Mouse (Mus musculus): ENCODE data around the gene Anapc1. TPM values are rescaled to one million over a fixed set of nuclear protein-coding genes. Genes with fewer than 3 reads are reported as not detected.
A peak's percentile ranks its signal among the peaks of the same experiment; 100 is the strongest.

Gene Anapc1
- polyA plus RNA-seq, 1 experiment from 2014 or later, result 59.5 TPM

DNA sequence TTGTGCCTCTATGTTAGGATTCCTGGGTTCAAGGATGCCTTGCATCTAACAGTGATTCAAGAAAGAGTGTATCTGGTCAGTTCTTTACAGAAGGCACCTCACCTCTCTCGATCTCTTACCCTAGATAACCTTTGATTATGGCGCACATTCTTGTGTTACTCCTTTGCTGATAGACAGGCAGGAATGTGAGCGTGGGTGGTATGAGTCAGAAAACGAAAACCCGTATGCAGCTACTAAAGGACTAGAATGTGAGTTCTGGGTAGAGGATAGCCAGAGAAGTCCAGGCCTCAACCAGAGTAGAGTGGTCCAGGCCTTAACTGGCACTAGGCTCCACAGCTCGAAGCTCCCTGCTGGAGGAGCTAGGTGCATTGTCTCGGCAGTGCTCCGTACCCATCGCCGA, 5.6 kb upstream of the Anapc1 start:
- no peak overlapping the region for H3K27ac ChIP-seq (ENCODE audit: low read length)
- H3K9me3 ChIP-seq (ENCODE audit: control insufficient read depth, low read length), result no peaks in the 10 kb centered on the region
- no peak overlapping the region for H3K4me3 ChIP-seq (replicated peaks; ENCODE audit: low read length)
- H3K27me3 ChIP-seq (replicated peaks; ENCODE audit: control insufficient read depth, insufficient read depth, low read length), result no peaks in the 10 kb centered on the region
- no peak for ATAC-seq
- peaks cover 4% of the 10 kb centered on the region for H3K4me1 ChIP-seq (replicated peaks; ENCODE audit: control insufficient read depth, insufficient read depth, low read length)
- no peak overlapping the region for H3K9ac ChIP-seq (replicated peaks; ENCODE audit: low read depth, low read length)
- no peaks in the 10 kb centered on the region for H3K36me3 ChIP-seq (ENCODE audit: control insufficient read depth, insufficient read depth)
- 88% methylated on average over 10 of the region's 10 CpGs for WGBS
- H3K4me2 ChIP-seq (ENCODE audit: low read length), result no peak overlapping the region

DNA sequence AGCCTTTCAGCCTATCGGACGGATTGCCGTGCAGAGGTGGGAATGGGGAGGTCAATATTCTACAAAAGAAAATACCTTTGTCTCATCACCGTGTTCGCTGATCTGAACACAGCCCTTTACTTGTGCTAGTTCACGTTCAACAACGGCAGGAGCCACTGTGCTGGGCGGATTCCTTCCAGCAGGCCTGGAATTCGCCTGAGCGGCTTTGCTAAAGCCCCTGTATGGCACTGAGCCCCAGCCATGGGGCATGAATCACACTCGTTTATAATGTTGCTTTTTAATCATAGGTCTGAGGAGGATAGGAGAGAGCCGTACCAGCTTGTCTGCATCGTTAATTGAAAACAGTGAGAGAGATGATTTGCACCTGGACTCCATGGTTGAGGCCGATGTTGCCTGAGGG, 5.1 kb upstream of the Anapc1 start:
- Histone ChIP-seq H3K27ac (ENCODE audit: low read length) (no peak overlapping the region), H3K9me3 (ENCODE audit: control insufficient read depth, low read length) (no peaks in the 10 kb centered on the region), H3K9ac (replicated peaks; ENCODE audit: low read depth, low read length) (no peak overlapping the region), H3K4me3 (replicated peaks; ENCODE audit: low read length) (no peak overlapping the region), H3K4me1 (replicated peaks; ENCODE audit: control insufficient read depth, insufficient read depth, low read length) (peaks cover 5% of the 10 kb centered on the region), H3K36me3 (ENCODE audit: control insufficient read depth, insufficient read depth) (no peaks in the 10 kb centered on the region), H3K27me3 (replicated peaks; ENCODE audit: control insufficient read depth, insufficient read depth, low read length) (no peaks in the 10 kb centered on the region), H3K4me2 (ENCODE audit: low read length) (no peak overlapping the region)
- ATAC-seq, result no peak
- 64% methylated on average over 14 of the region's 14 CpGs for WGBS

DNA sequence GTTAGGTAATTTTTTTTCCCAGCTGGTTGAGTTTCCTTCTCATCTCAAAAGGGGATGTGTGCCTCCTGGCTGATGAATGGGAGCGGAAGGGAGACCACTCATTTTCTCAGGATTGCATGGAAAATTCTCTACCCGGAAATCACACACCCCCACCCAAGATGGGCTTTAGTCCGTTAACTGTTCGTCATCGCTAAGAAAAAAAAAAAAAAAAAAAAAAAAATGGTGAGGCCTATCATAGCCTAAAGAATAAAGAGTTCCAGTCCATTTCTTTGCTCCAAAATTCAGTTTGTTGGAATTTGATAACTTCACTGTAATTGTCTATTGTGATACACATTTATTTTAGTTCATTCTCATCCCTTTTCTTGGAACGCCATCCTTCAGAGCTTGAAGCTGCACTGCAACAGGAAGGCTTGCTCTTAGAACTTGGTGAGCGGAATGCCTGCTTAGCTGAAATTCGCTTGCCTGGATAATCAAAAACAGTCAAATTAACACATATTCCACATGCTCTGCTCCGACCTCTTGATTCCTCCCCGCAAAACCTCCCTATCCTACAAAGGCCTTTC, 448 bp upstream of the Anapc1 start:
- 44% methylated on average over 10 of the region's 10 CpGs for WGBS
- peaks cover 16% of the 10 kb centered on the region for H3K4me1 ChIP-seq (replicated peaks; ENCODE audit: control insufficient read depth, insufficient read depth, low read length)
- peak; percentile 92 for ATAC-seq

GRCm38 (mm10) chr2:128680661-128681060, 6.5 kb downstream of the Anapc1 start:
- Histone ChIP-seq H3K4me1 (replicated peaks; ENCODE audit: control insufficient read depth, insufficient read depth, low read length) (peaks cover 2% of the 10 kb centered on the region), H3K27me3 (replicated peaks; ENCODE audit: control insufficient read depth, insufficient read depth, low read length) (no peaks in the 10 kb centered on the region), H3K4me2 (ENCODE audit: low read length) (no peak overlapping the region), H3K9ac (replicated peaks; ENCODE audit: low read depth, low read length) (no peak overlapping the region), H3K9me3 (ENCODE audit: control insufficient read depth, low read length) (no peaks in the 10 kb centered on the region), H3K27ac (ENCODE audit: low read length) (no peak overlapping the region), H3K4me3 (replicated peaks; ENCODE audit: low read length) (no peak overlapping the region), H3K36me3 (ENCODE audit: control insufficient read depth, insufficient read depth) (peaks cover 12% of the 10 kb centered on the region)
- WGBS, result 74% methylated on average over 4 of the region's 4 CpGs
- ATAC-seq, result no peak

More for the DNA sequence above, 448 bp upstream of the Anapc1 start:
- Histone ChIP-seq H3K9me3 (ENCODE audit: control insufficient read depth, low read length) (no peaks in the 10 kb centered on the region), H3K4me3 (replicated peaks; ENCODE audit: low read length) (peak overlapping the region; percentile 85), H3K27ac (ENCODE audit: low read length) (peak overlapping the region; percentile 94), H3K4me2 (ENCODE audit: low read length) (peak overlapping the region; percentile 54), H3K9ac (replicated peaks; ENCODE audit: low read depth, low read length) (peak overlapping the region; percentile 84), H3K36me3 (ENCODE audit: control insufficient read depth, insufficient read depth) (no peaks in the 10 kb centered on the region), H3K27me3 (replicated peaks; ENCODE audit: control insufficient read depth, insufficient read depth, low read length) (no peaks in the 10 kb centered on the region)

DNA sequence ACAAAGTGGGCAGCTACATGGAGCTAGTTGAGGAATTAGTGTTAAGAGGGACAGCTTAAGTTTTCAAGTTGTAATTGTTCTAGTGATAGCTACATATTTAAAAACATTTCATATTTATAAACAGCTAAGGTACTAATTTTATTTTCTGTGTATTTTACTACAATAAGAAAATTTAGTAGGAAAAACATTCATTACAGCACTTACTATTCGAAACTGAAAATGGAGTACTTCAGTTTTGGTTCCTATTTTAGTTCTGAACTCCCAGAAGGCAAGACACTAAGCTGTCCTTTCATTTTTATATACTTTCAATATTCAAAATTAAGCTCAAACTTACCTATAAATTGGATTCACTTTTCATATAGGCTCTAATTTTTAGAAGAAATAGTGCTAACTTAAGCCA, 66.6 kb downstream of the Anapc1 start:
- Histone ChIP-seq H3K4me2 (ENCODE audit: low read length) (no peak overlapping the region), H3K4me1 (replicated peaks; ENCODE audit: control insufficient read depth, insufficient read depth, low read length) (no peaks in the 10 kb centered on the region), H3K9me3 (ENCODE audit: control insufficient read depth, low read length) (no peaks in the 10 kb centered on the region), H3K27me3 (replicated peaks; ENCODE audit: control insufficient read depth, insufficient read depth, low read length) (no peaks in the 10 kb centered on the region), H3K36me3 (ENCODE audit: control insufficient read depth, insufficient read depth) (peaks cover 52% of the 10 kb centered on the region), H3K9ac (replicated peaks; ENCODE audit: low read depth, low read length) (no peak overlapping the region), H3K4me3 (replicated peaks; ENCODE audit: low read length) (no peak overlapping the region), H3K27ac (ENCODE audit: low read length) (no peak overlapping the region)
- 98% methylated on average over 1 of the region's 1 CpGs for WGBS
- ATAC-seq, result no peak

- Histone ChIP-seq H3K4me1 (replicated peaks; ENCODE audit: control insufficient read depth, insufficient read depth, low read length) (no peaks in the 10 kb centered on the region), H3K9ac (replicated peaks; ENCODE audit: low read depth, low read length) (no peak overlapping the region), H3K4me3 (replicated peaks; ENCODE audit: low read length) (no peak overlapping the region), H3K27me3 (replicated peaks; ENCODE audit: control insufficient read depth, insufficient read depth, low read length) (no peaks in the 10 kb centered on the region), H3K4me2 (ENCODE audit: low read length) (no peak overlapping the region), H3K36me3 (ENCODE audit: control insufficient read depth, insufficient read depth) (peaks cover 69% of the 10 kb centered on the region), H3K27ac (ENCODE audit: low read length) (no peak overlapping the region), H3K9me3 (ENCODE audit: control insufficient read depth, low read length) (no peaks in the 10 kb centered on the region)
- ATAC-seq, result no peak
- 90% methylated on average over 4 of the region's 4 CpGs for WGBS
These were observed 71.8 kb downstream of the Anapc1 start for GRCm38 (mm10) chr2:128615366-128615765.

DNA sequence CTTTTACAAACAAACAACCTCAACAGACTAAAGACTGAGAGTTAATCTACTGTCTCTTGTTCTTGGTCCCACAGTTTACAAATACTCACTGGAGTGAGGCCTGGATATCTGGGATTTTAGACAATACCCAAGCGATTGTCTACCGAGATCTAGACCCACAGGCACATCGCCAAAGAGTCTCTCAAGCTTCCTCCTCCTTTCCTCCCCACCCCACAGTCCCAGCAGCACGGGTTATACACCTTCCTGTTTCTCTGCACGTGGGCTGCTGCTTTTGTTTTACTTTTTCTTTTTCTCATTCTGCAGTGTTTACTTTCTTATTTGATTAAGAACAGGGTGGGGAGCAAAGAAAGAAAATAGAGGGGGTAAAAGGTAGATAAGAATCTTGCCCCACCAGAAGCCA, 73.8 kb downstream of the Anapc1 start:
- WGBS, result 86% methylated on average over 5 of the region's 5 CpGs
- ATAC-seq, result no peak

GRCm38 (mm10) chr2:128612275-128612674, 74.9 kb downstream of the Anapc1 start:
- no peaks in the 10 kb centered on the region; the same call in 1 of the 2 replicates for H3K9me3 ChIP-seq (ENCODE audit: control insufficient read depth, low read length)
- H3K9ac ChIP-seq (replicated peaks; ENCODE audit: low read depth, low read length), result no peak overlapping the region
- peaks cover 45% of the 10 kb centered on the region for H3K36me3 ChIP-seq (ENCODE audit: control insufficient read depth, insufficient read depth)
- WGBS, result 92% methylated on average over 7 of the region's 7 CpGs
- H3K27me3 ChIP-seq (replicated peaks; ENCODE audit: control insufficient read depth, insufficient read depth, low read length), result no peaks in the 10 kb centered on the region
- no peak for ATAC-seq
- no peak overlapping the region for H3K27ac ChIP-seq (ENCODE audit: low read length)
- no peak overlapping the region for H3K4me2 ChIP-seq (ENCODE audit: low read length)
- no peaks in the 10 kb centered on the region for H3K4me1 ChIP-seq (replicated peaks; ENCODE audit: control insufficient read depth, insufficient read depth, low read length)
- no peak overlapping the region for H3K4me3 ChIP-seq (replicated peaks; ENCODE audit: low read length)

More for the DNA sequence above, 73.8 kb downstream of the Anapc1 start:
- Histone ChIP-seq H3K27ac (ENCODE audit: low read length) (no peak overlapping the region), H3K27me3 (replicated peaks; ENCODE audit: control insufficient read depth, insufficient read depth, low read length) (no peaks in the 10 kb centered on the region), H3K36me3 (ENCODE audit: control insufficient read depth, insufficient read depth) (peaks cover 54% of the 10 kb centered on the region), H3K9me3 (ENCODE audit: control insufficient read depth, low read length) (no peaks in the 10 kb centered on the region), H3K4me3 (replicated peaks; ENCODE audit: low read length) (no peak overlapping the region), H3K4me1 (replicated peaks; ENCODE audit: control insufficient read depth, insufficient read depth, low read length) (no peaks in the 10 kb centered on the region), H3K4me2 (ENCODE audit: low read length) (no peak overlapping the region), H3K9ac (replicated peaks; ENCODE audit: low read depth, low read length) (no peak overlapping the region)

GRCm38 (mm10) chr2:128611178-128611577, 76.0 kb downstream of the Anapc1 start:
- no peak overlapping the region for H3K4me2 ChIP-seq (ENCODE audit: low read length)
- 93% methylated on average over 8 of the region's 8 CpGs for WGBS
- H3K27ac ChIP-seq (ENCODE audit: low read length), result no peak overlapping the region
- no peak for ATAC-seq
- H3K36me3 ChIP-seq (ENCODE audit: control insufficient read depth, insufficient read depth), result peaks cover 42% of the 10 kb centered on the region
- no peak overlapping the region for H3K9ac ChIP-seq (replicated peaks; ENCODE audit: low read depth, low read length)
- no peaks in the 10 kb centered on the region for H3K4me1 ChIP-seq (replicated peaks; ENCODE audit: control insufficient read depth, insufficient read depth, low read length)
- no peak overlapping the region for H3K4me3 ChIP-seq (replicated peaks; ENCODE audit: low read length)
- no peaks in the 10 kb centered on the region for H3K27me3 ChIP-seq (replicated peaks; ENCODE audit: control insufficient read depth, insufficient read depth, low read length)
- H3K9me3 ChIP-seq (ENCODE audit: control insufficient read depth, low read length), result peaks cover 4% of the 10 kb centered on the region; the same call in 1 of the 2 replicates

DNA sequence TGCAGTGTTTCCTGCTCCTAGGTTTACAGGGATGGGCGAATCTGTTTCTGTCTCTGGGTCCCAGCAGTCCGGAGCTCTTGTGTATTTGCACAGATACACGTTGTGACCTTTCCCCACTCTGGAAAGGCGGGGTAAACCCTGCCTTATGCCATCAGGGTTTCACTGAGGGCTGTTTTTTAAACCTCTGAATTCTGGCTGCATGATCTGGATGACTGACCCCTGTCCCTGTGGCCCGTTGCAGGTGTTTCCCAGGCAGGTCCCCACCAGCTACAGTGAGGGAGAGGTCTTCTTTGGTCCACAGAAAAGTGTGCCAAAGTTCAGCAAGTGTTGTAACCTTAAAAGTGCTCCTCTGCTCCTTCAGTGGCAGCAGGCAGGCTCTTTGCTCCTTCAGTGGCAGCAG, 77.9 kb downstream of the Anapc1 start:
- H3K27ac ChIP-seq (ENCODE audit: low read length), result no peak overlapping the region
- no peak overlapping the region for H3K4me2 ChIP-seq (ENCODE audit: low read length)
- peaks cover 7% of the 10 kb centered on the region for H3K9me3 ChIP-seq (ENCODE audit: control insufficient read depth, low read length)
- peaks cover 32% of the 10 kb centered on the region for H3K36me3 ChIP-seq (ENCODE audit: control insufficient read depth, insufficient read depth)
- no peak for ATAC-seq
- no peak overlapping the region for H3K4me3 ChIP-seq (replicated peaks; ENCODE audit: low read length)
- H3K4me1 ChIP-seq (replicated peaks; ENCODE audit: control insufficient read depth, insufficient read depth, low read length), result no peaks in the 10 kb centered on the region
- no peak overlapping the region for H3K9ac ChIP-seq (replicated peaks; ENCODE audit: low read depth, low read length)
- 82% methylated on average over 5 of the region's 5 CpGs for WGBS
- H3K27me3 ChIP-seq (replicated peaks; ENCODE audit: control insufficient read depth, insufficient read depth, low read length), result no peaks in the 10 kb centered on the region
